Mouse (Mus musculus) liver, embryonic 14.5 days (tissue): ENCODE measurements around the gene Fhit. TPM values are rescaled to one million over a fixed set of nuclear protein-coding genes. Genes with fewer than 3 reads are reported as not detected.

Experiments used
- ATAC-seq: fragments of 200-750 bp; cut with Nextera tagmentation; 2 replicates; pipeline ENCODE4 v1.8.0; 2017; ENCODE audit warnings: moderate number of reproducible peaks, mild to moderate bottlenecking, moderate library complexity; ENCODE audit not compliant: insufficient read depth
- DNase-seq, 3 experiments: peaks; one replicate each; pipeline ENCODE4 v3.0.0-alpha.2; 2012 to 2013; ENCODE audit warnings: low read depth in 3 of 3, low spot score in 3 of 3
- H3K27ac ChIP-seq: fragments of 300-500 bp; sonication (generic); 2 replicates; pipeline ENCODE4 v1.5.1; 2014; ENCODE audit warnings: moderate library complexity, mild to moderate bottlenecking, control low read depth, inconsistent platforms
- H3K27me3 ChIP-seq: fragments of 300-500 bp; sonication (generic); 2 replicates; pipeline ENCODE4 v1.6.1; 2014; ENCODE audit warnings: mild to moderate bottlenecking, low read length, moderate library complexity; ENCODE audit not compliant: control insufficient read depth, insufficient read depth
- H3K36me3 ChIP-seq: fragments of 300-500 bp; sonication (generic); replicated peaks from 2 replicates; pipeline ENCODE4 v1.6.1; 2014; ENCODE audit warnings: low read depth; ENCODE audit not compliant: control insufficient read depth, insufficient read depth
- H3K4me1 ChIP-seq, 2 experiments: fragments of 200-500 bp in 1 of 2; fragments of 300-500 bp in 1 of 2; sonication (generic) in 1 of 2; replicated peaks; 2 replicates each; pipeline ENCODE4 v1.6.1; 2012 to 2014; ENCODE audit warnings: antibody characterized with exemption in 1 of 2, inconsistent platforms in 1 of 2, low read length in 1 of 2; ENCODE audit not compliant: control insufficient read depth in 2 of 2, insufficient read depth in 2 of 2
- H3K4me2 ChIP-seq: fragments of 300-500 bp; sonication (generic); 2 replicates; pipeline ENCODE4 v1.6.1; 2014; ENCODE audit warnings: low read depth, mild to moderate bottlenecking, control low read depth, moderate library complexity
- H3K4me3 ChIP-seq, 2 experiments: fragments of 200-500 bp in 1 of 2; fragments of 300-500 bp in 1 of 2; sonication (generic) in 1 of 2; 2 replicates each; pipeline ENCODE4 v1.5.1; 2012 to 2014; ENCODE audit warnings: low read depth in 2 of 2, low read length in 2 of 2, mild to moderate bottlenecking in 2 of 2, control low read depth in 1 of 2, inconsistent platforms in 1 of 2, moderate library complexity in 1 of 2; ENCODE audit not compliant: insufficient read depth in 1 of 2
- H3K9ac ChIP-seq: fragments of 300-500 bp; sonication (generic); replicated peaks from 2 replicates; pipeline ENCODE4 v1.6.1; 2014; ENCODE audit warnings: mild to moderate bottlenecking, control low read depth, moderate library complexity
- H3K9me3 ChIP-seq: fragments of 300-500 bp; sonication (generic); 2 replicates; pipeline ENCODE4 v1.6.1; 2016; ENCODE audit warnings: low read length, mixed read lengths; ENCODE audit not compliant: control insufficient read depth
- CTCF ChIP-seq: IDR thresholded peaks from 2 replicates; pipeline ENCODE4 v1.5.1; 2016; ENCODE audit warnings: antibody characterized with exemption, low read depth, control low read depth
- EP300 ChIP-seq: IDR thresholded peaks from 2 replicates; pipeline ENCODE4 v1.6.1; 2016; ENCODE audit warnings: antibody characterized with exemption, low read depth
- WGBS: fragments of 180-500 bp; shearing (Covaris S2); extraction: QIAGEN DNeasy Blood & Tissue Kit; methylation state at CpG from one replicate; pipeline ENCODE4 v1.1.7; 2014; ENCODE audit not compliant: insufficient replicate concordance; 5-methylcytosine and 5-hydroxymethylcytosine counted together
- polyA plus RNA-seq, 2 experiments: library from polyadenylated mRNA; depleted of rRNA in 1 of 2; stranded (reverse) in 1 of 2; unstranded in 1 of 2; fragments of >200 nt; fragmentation: Nextera tagmentation in 1 of 2; extraction: Ambion mirVana in 1 of 2; gene quantifications; 2 replicates each; pipeline versions ENCODE4 v1.2.1 to v1.2.3; 2012 to 2014

The Fhit gene
- polyA plus RNA-seq, 2 experiments: 1.4 to 1.9 TPM

DNA sequence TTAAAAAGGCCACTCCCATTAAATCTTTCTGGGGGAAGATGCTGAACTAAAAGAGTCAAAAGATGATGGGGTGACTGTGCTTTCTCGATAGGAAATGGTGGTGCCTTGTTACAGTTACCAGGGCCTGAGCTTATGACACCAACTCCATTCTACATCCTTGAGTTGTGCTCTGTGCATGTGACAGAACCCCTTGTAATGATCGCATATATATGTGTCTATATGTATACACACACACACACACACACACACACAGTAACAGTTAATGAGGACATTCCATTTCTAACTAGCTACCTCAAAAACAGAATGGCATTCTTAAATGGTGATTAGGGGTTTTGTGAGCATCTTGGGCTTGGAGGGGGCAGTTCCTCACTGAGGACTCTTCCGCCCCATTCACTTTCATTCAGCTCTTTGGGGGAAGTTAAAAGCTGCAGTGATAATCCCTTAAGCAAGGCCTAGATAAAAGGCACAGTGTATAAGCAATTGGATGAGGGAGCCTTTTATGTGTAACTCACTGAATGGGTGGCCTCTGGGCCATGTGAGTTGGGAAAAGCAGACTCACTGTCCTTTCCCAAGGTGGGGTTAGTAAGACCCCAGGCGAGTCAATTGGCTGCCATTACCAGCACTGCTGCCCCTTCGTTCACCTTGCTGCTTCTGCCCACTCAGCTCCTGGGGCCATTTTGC, 449.9 kb downstream of the Fhit start:
- no peak for DNase-seq
- no peak for TF ChIP-seq EP300
- no peak for TF ChIP-seq CTCF
- no peaks in the 10 kb centered on the region for H3K36me3 ChIP-seq

GRCm38 (mm10) chr14:10710796-10711311, 451.0 kb downstream of the Fhit start:
- TF ChIP-seq EP300 (no peak), CTCF (no peak)

More for the DNA sequence above, 449.9 kb downstream of the Fhit start:
- H3K4me3 ChIP-seq: no peak overlapping the region
- H3K27ac ChIP-seq: no peak overlapping the region
- ATAC-seq: no peak
- H3K4me2 ChIP-seq: no peak overlapping the region
- no peaks in the 10 kb centered on the region for H3K27me3 ChIP-seq
- no peak overlapping the region for H3K9ac ChIP-seq
- H3K9me3 ChIP-seq: no peaks in the 10 kb centered on the region
- no peaks in the 10 kb centered on the region for H3K4me1 ChIP-seq
- WGBS: 57% methylated on average over 5 of the region's 5 CpGs

DNA sequence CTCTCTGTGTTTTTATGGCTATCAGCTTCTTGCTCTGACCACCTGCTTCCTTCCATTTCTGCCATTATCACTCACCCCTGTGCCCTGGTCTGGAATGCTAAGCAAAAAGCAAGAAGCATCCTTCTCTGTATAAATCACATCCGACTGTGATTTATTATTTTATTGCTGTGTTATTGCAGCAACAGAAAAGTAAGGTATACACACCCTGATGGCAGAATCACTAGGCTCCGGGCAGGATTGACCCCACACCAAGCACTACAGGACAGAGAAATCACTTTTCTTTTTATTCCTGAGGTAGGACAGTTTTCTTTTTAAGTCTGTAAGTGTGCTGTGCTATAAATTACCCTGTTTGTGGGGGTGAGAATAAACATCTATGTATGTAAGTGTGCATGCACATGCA, 460.1 kb downstream of the Fhit start:
- no peak for TF ChIP-seq EP300
- TF ChIP-seq CTCF: no peak
- no peak for ATAC-seq

More at GRCm38 (mm10) chr14:10710796-10711311, 451.0 kb downstream of the Fhit start:
- H3K4me3 ChIP-seq: no peak overlapping the region
- no peak for ATAC-seq
- no peak overlapping the region for H3K4me2 ChIP-seq
- no peak overlapping the region for H3K27ac ChIP-seq
- no peaks in the 10 kb centered on the region for H3K27me3 ChIP-seq
- no peak for DNase-seq
- no peaks in the 10 kb centered on the region for H3K4me1 ChIP-seq
- WGBS: 70% methylated on average over 12 of the region's 12 CpGs
- no peaks in the 10 kb centered on the region for H3K9me3 ChIP-seq
- no peak overlapping the region for H3K9ac ChIP-seq
- no peaks in the 10 kb centered on the region for H3K36me3 ChIP-seq

DNA sequence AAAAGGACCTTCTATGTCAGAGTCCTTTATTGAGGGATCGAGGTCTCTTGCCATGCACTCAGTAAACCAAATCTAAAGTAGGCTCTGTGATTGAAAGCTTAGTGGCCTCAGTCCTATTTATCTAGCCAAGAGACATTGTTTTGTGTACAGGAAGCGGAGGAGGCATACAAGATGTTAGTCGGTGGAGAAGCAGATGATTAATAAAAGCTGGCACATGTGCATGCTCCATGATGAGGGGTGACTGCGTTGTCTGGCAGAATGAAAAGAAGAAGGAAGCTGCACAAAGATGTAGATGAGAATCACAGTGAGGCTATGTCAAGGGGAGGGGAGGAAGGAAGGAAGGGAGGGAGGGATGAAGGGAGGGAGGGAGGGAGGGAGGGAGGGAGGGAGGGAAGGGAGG, 481.8 kb downstream of the Fhit start:
- H3K9me3 ChIP-seq: no peaks in the 10 kb centered on the region
- H3K4me3 ChIP-seq: no peak overlapping the region
- no peaks in the 10 kb centered on the region for H3K4me1 ChIP-seq
- H3K4me2 ChIP-seq: no peak overlapping the region
- ATAC-seq: no peak
- no peak overlapping the region for H3K9ac ChIP-seq
- WGBS: 47% methylated on average over 4 of the region's 4 CpGs
- no peak overlapping the region for H3K27ac ChIP-seq
- no peaks in the 10 kb centered on the region for H3K27me3 ChIP-seq
- no peak for DNase-seq
- TF ChIP-seq EP300: no peak
- TF ChIP-seq CTCF: no peak
- H3K36me3 ChIP-seq: no peaks in the 10 kb centered on the region

More for the DNA sequence above, 460.1 kb downstream of the Fhit start:
- no peaks in the 10 kb centered on the region for H3K36me3 ChIP-seq
- H3K9ac ChIP-seq: no peak overlapping the region
- no peak overlapping the region for H3K4me2 ChIP-seq
- H3K4me3 ChIP-seq: no peak overlapping the region
- no peaks in the 10 kb centered on the region for H3K9me3 ChIP-seq
- H3K27ac ChIP-seq: no peak overlapping the region
- no peak for DNase-seq
- H3K4me1 ChIP-seq: no peaks in the 10 kb centered on the region
- no peaks in the 10 kb centered on the region for H3K27me3 ChIP-seq
- 34% methylated on average over 2 of the region's 2 CpGs for WGBS

- ATAC-seq: no peak
- no peak for DNase-seq
- Histone ChIP-seq H3K4me2 (no peak overlapping the region), H3K27me3 (no peaks in the 10 kb centered on the region), H3K9me3 (no peaks in the 10 kb centered on the region), H3K9ac (no peak overlapping the region), H3K36me3 (no peaks in the 10 kb centered on the region), H3K4me3 (no peak overlapping the region), H3K4me1 (no peaks in the 10 kb centered on the region), H3K27ac (no peak overlapping the region)
- no peak for TF ChIP-seq EP300
- TF ChIP-seq CTCF: no peak
These were observed 482.2 kb downstream of the Fhit start for GRCm38 (mm10) chr14:10679638-10680037.
